Mouse (Mus musculus): ENCODE data around the gene Vmn2r98. TPM values are rescaled to one million over a fixed set of nuclear protein-coding genes. Genes with fewer than 3 reads are reported as not detected.
"Not testable (repeated sequence)": the region's sequence is repeated elsewhere in the genome, so short reads cannot be mapped to it uniquely, and the experiment has no call there.

Vmn2r98 gene
- not detected in 2 replicates for polyA plus RNA-seq (2012; rRNA removed)

GRCm38 (mm10) chr17:19053160-19053559 lies at the start of gene Vmn2r98:
TSS of gene Vmn2r98 (plus strand) at chr17:19053460.
- not testable (repeated sequence) for H3K4me3 ChIP-seq (ENCODE audit: insufficient read depth, low read length); H3K27ac ChIP-seq (ENCODE audit: insufficient read depth, low read length); H3K4me1 ChIP-seq (ENCODE audit: control insufficient read depth, insufficient read depth, low read length)

DNA sequence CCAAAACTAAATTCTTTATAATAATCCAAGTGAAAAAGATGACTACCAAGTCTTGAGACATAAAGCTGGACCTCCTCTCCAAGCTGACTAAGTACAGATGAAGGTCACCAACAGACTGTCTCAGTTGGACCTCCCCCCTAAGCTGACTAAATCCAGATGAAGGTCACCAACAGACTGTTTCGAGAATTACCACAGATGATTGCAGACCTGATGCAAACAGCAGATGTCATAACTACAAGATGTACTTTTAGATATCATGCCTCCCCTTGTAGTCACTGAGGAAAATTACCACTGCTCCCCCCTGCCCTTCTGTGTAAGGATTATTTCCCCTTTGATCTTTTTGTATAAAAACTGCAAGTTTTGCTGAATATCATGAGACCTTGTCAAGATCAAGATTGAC lies 21.8 kb upstream of the Vmn2r98 start:
- not testable (repeated sequence) for H3K4me3 ChIP-seq (ENCODE audit: insufficient read depth, low read length); H3K27ac ChIP-seq (ENCODE audit: insufficient read depth, low read length); H3K4me1 ChIP-seq (ENCODE audit: control insufficient read depth, insufficient read depth, low read length)

- Histone ChIP-seq H3K4me3 (ENCODE audit: insufficient read depth, low read length) (no peak overlapping the region), H3K4me1 (ENCODE audit: control insufficient read depth, insufficient read depth, low read length) (no peaks in the 10 kb centered on the region), H3K27ac (ENCODE audit: insufficient read depth, low read length) (no peak overlapping the region)
- TF ChIP-seq POLR2A (IDR thresholded peaks at IDR 0.05; ENCODE audit: extremely low read depth, insufficient read depth, low read length) (no peak), CTCF (IDR thresholded peaks at IDR 0.05; ENCODE audit: extremely low read depth, insufficient read depth, low read length) (no peak)
Measured at GRCm38 (mm10) chr17:19031962-19032361, 21.3 kb upstream of the Vmn2r98 start.

DNA sequence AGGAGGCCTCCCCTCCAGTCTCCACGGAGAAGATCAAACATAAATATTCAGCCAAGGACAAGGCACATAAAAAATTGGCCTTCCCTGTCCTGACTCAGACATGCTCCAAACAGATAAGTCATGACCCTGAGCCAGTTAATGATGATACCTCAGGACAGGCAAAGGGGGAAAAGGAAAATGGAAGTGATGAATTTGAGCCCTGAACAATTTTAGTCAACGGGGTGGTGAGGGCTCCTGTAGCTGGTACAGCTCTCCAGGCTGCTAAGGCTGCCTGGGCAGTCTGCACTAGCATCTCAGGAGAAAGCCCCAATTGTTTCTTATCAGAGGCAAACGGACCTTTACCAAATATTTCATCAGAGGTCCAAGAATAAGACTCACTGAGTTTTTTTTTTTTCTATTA lies 20.5 kb upstream of the Vmn2r98 start:
- no peak for TF ChIP-seq CTCF (IDR thresholded peaks at IDR 0.05; ENCODE audit: extremely low read depth, insufficient read depth, low read length)
- TF ChIP-seq POLR2A (IDR thresholded peaks at IDR 0.05; ENCODE audit: extremely low read depth, insufficient read depth, low read length), result no peak
- Histone ChIP-seq H3K4me1 (ENCODE audit: control insufficient read depth, insufficient read depth, low read length) (no peaks in the 10 kb centered on the region), H3K27ac (ENCODE audit: insufficient read depth, low read length) (no peak overlapping the region), H3K4me3 (ENCODE audit: insufficient read depth, low read length) (no peak overlapping the region)

Other genes with a start within 250 kb of the Vmn2r98 start
- gene Vmn2r97, start 139.2 kb upstream of the Vmn2r98 start, polyA plus RNA-seq (2012; rRNA removed), result not detected in 2 replicates

Measured in cortical plate, adult 2 months (tissue).